ENCODE assay signal across 23 mouse cellular contexts in the genomic region with DNA sequence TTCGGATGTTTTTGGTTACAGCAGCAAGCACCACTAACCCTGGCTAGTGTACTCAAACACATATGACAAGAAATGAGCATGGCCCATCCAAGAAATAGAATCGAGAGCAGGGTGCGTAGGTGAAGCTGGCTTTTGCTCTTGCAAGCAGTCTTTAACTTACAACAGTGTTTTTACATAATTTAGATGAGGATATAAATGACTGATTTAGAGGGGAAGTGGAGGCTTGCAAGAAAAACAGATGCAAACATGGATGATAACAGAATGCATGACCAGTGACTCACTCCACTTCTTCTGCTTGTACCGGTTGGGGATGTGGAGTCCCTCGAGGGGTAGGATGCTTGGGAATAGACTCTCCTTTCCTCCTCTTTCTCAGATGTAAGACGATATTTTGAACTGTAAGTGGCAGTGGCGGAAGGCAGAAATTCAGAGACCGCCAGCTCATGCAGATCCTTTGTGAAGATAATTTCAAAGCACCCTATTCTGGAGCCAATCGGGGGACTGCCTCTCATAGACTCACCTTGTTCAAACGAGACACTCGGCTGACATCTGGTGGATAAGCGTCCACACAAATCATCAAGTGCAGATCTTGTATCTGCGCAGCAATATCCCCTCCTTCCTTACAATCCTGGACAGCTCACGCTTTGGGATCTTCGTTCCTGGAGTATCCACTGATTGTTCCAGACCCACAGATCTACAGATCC.
DNase-seq lines count a peak whose midpoint lies in the region; ATAC-seq and TF ChIP-seq lines count a peak whose summit lies in the region.
"Had no signal": no experiment of that assay in that cellular context is flagged by ENCODE, and none has a peak within 500 bp of the region (broad histone marks: within the 10 kb centered on the region; RNA-seq: fewer than 3 reads in every experiment).

No protein-coding gene starts in this region.

- TF ChIP-seq CTCF in forebrain, postnatal 0 days (IDR thresholded peaks at IDR 0.05; ENCODE audit: low read depth): 0 out of 2 replicates have a peak, but pooled peaks have one; percentile 9
- TF ChIP-seq CTCF in layer of hippocampus, adult 2 months (conservative IDR thresholded peaks at IDR 0.05): peak; percentile 38

- no peaks in the 10 kb centered on the region for H3K36me3 ChIP-seq in forebrain, postnatal 0 days (ENCODE audit: insufficient read depth)
- H3K36me3 ChIP-seq in forebrain, embryonic 14.5 days (ENCODE audit: control insufficient read depth, insufficient read depth, low read length): no peaks in the 10 kb centered on the region
- no peaks in the 10 kb centered on the region for H3K36me3 ChIP-seq in midbrain, embryonic 11.5 days (ENCODE audit: control insufficient read depth, insufficient read depth, low read length)
- no peaks in the 10 kb centered on the region for H3K36me3 ChIP-seq in midbrain, embryonic 10.5 days
- H3K36me3 ChIP-seq: embryonic facial prominence, embryonic 10.5 days; hindbrain, embryonic 15.5 days; stomach, embryonic 15.5 days had no signal

- H3K9me3 ChIP-seq in forebrain, postnatal 0 days (ENCODE audit: low read length): no peaks in the 10 kb centered on the region
- H3K9me3 ChIP-seq in forebrain, embryonic 14.5 days (replicated peaks; ENCODE audit: control insufficient read depth, low read length): no peaks in the 10 kb centered on the region
- H3K9me3 ChIP-seq in midbrain, embryonic 11.5 days (ENCODE audit: control insufficient read depth, low read length): no peaks in the 10 kb centered on the region
- no peaks in the 10 kb centered on the region for H3K9me3 ChIP-seq in midbrain, embryonic 10.5 days (replicated peaks)
- H3K9me3 ChIP-seq: embryonic facial prominence, embryonic 10.5 days; hindbrain, embryonic 15.5 days; stomach, embryonic 15.5 days had no signal

- H3K9ac ChIP-seq in forebrain, postnatal 0 days: no peak overlapping the region
- no peak overlapping the region for H3K9ac ChIP-seq in forebrain, embryonic 14.5 days (ENCODE audit: low read length)
- no peak overlapping the region for H3K9ac ChIP-seq in midbrain, embryonic 11.5 days (ENCODE audit: low read length)
- H3K9ac ChIP-seq: hindbrain, embryonic 15.5 days; liver, postnatal 0 days; stomach, embryonic 15.5 days had no signal

- H3K27ac ChIP-seq in forebrain, postnatal 0 days (ENCODE audit: low read depth, low read length): no peak overlapping the region
- no peak overlapping the region for H3K27ac ChIP-seq in forebrain, embryonic 14.5 days (ENCODE audit: low read depth, low read length)
- peak overlapping the region; percentile 46; the same call in 1 of the 2 replicates for H3K27ac ChIP-seq in layer of hippocampus, adult 2 months
- H3K27ac ChIP-seq in midbrain, embryonic 11.5 days (ENCODE audit: low read depth, low read length): no peak overlapping the region
- H3K27ac ChIP-seq in midbrain, embryonic 10.5 days (replicated peaks): no peak overlapping the region
- H3K27ac ChIP-seq: embryonic facial prominence, embryonic 10.5 days; hindbrain, embryonic 15.5 days; macrophage; stomach, embryonic 15.5 days had no signal

- ATAC-seq in forebrain, postnatal 0 days: no peak
- ATAC-seq in forebrain, embryonic 14.5 days: no peak
- ATAC-seq in midbrain, embryonic 11.5 days (ENCODE audit: low FRiP score): no peak
- ATAC-seq: forebrain, embryonic 16.5 days; intestine, embryonic 16.5 days; liver, postnatal 0 days; lung, postnatal 0 days had no signal

- no peak overlapping the region for H3K4me2 ChIP-seq in forebrain, postnatal 0 days (ENCODE audit: low read depth)
- no peak overlapping the region for H3K4me2 ChIP-seq in forebrain, embryonic 14.5 days (ENCODE audit: low read length)
- H3K4me2 ChIP-seq in midbrain, embryonic 11.5 days: no peak overlapping the region
- H3K4me2 ChIP-seq: heart, embryonic 11.5 days; hindbrain, embryonic 15.5 days; stomach, embryonic 15.5 days had no signal

- no peaks in the 10 kb centered on the region for H3K4me1 ChIP-seq in forebrain, postnatal 0 days (ENCODE audit: insufficient read depth)
- no peaks in the 10 kb centered on the region for H3K4me1 ChIP-seq in forebrain, embryonic 14.5 days (ENCODE audit: control insufficient read depth, insufficient read depth, low read length)
- H3K4me1 ChIP-seq in midbrain, embryonic 11.5 days (ENCODE audit: control insufficient read depth, insufficient read depth, low read length): no peaks in the 10 kb centered on the region
- H3K4me1 ChIP-seq in midbrain, embryonic 10.5 days: 0 out of 2 replicates have a peak, but pooled peaks cover 4% of the 10 kb centered on the region
- H3K4me1 ChIP-seq: hindbrain, embryonic 15.5 days; stomach, embryonic 15.5 days had no signal

- 76% methylated on average over 15 of the region's 15 CpGs for WGBS in forebrain, postnatal 0 days
- 86% methylated on average over 15 of the region's 15 CpGs for WGBS in forebrain, embryonic 14.5 days
- 88% methylated on average over 15 of the region's 15 CpGs for WGBS in midbrain, embryonic 11.5 days
- WGBS in midbrain, embryonic 10.5 days: 88% methylated on average over 15 of the region's 15 CpGs

- no peaks in the 10 kb centered on the region for H3K27me3 ChIP-seq in forebrain, postnatal 0 days (ENCODE audit: insufficient read depth, low read length)
- no peaks in the 10 kb centered on the region for H3K27me3 ChIP-seq in forebrain, embryonic 14.5 days (replicated peaks; ENCODE audit: control insufficient read depth, insufficient read depth, low read length)
- no peaks in the 10 kb centered on the region for H3K27me3 ChIP-seq in midbrain, embryonic 11.5 days (ENCODE audit: control insufficient read depth, insufficient read depth, low read length)
- H3K27me3 ChIP-seq in midbrain, embryonic 10.5 days (ENCODE audit: low read depth, poor library complexity, severe bottlenecking): no peaks in the 10 kb centered on the region
- H3K27me3 ChIP-seq: hindbrain, embryonic 15.5 days; stomach, embryonic 15.5 days had no signal

- no peak overlapping the region for H3K4me3 ChIP-seq in forebrain, postnatal 0 days (ENCODE audit: low read depth, low read length)
- H3K4me3 ChIP-seq in forebrain, embryonic 14.5 days (ENCODE audit: low read depth, low read length): no peak overlapping the region
- no peak overlapping the region for H3K4me3 ChIP-seq in layer of hippocampus, adult 2 months
- no peak overlapping the region for H3K4me3 ChIP-seq in midbrain, embryonic 11.5 days (ENCODE audit: low read depth, low read length)
- no peak overlapping the region for H3K4me3 ChIP-seq in midbrain, embryonic 10.5 days
- H3K4me3 ChIP-seq: embryonic facial prominence, embryonic 10.5 days; hindbrain, embryonic 15.5 days; stomach, embryonic 15.5 days had no signal

- no peak for DNase-seq in forebrain, postnatal 0 days
- no peak for DNase-seq in forebrain, embryonic 14.5 days (ENCODE audit: low spot score)
- peak in 1 of 2 experiments; percentile 52 for DNase-seq in layer of hippocampus, adult 2 months (ENCODE audit: low spot score in 2 of 2)
- DNase-seq in layer of hippocampus, postnatal 36 days: no peak
- DNase-seq in midbrain, embryonic 11.5 days (ENCODE audit: low spot score, missing footprints): peak; percentile 62
- DNase-seq in midbrain, embryonic 10.5 days (ENCODE audit: low spot score): no peak
- peak; percentile 80 for DNase-seq in brain, adult 2 months (ENCODE audit: low read depth, low spot score)
- DNase-seq in thymus, postnatal 4 days: no peak
- DNase-seq: adrenal gland, postnatal 25 days; cerebellum, adult 11 months; cerebellum, adult 9-11 months; kidney, adult 9 months; kidney, postnatal 14 days; liver, postnatal 0 days; thymus, adult 18-20 months had no signal

Comparison
In these comparisons a context has a peak if more than half of its experiments do, and no peak if none do; other contexts are left out.
1. DNase-seq: peak in midbrain, embryonic 11.5 days (single experiment) and brain, adult 2 months (single experiment); none in forebrain, postnatal 0 days (single experiment), forebrain, embryonic 14.5 days (single experiment), layer of hippocampus, postnatal 36 days (0 of 2), midbrain, embryonic 10.5 days (single experiment) and thymus, postnatal 4 days (single experiment).